Mouse (Mus musculus) forebrain, embryonic 16.5 days (tissue): ENCODE data around the gene Frmd5. TPM values are rescaled to one million over a fixed set of nuclear protein-coding genes. Genes with fewer than 3 reads are reported as not detected.
A peak's percentile ranks its signal among the peaks of the same experiment; 100 is the strongest.
"Not testable (repeated sequence)": the region's sequence is repeated elsewhere in the genome, so short reads cannot be mapped to it uniquely, and the experiment has no call there.

Experiments
- ATAC-seq: fragments of 200-750 bp; cut with Nextera tagmentation; 2 replicates; pipeline ENCODE4 v1.8.0; 2017; ENCODE audit warnings: mild to moderate bottlenecking, moderate library complexity
- H3K27ac ChIP-seq: fragments of 300-500 bp; sonication (generic); 2 replicates; pipeline ENCODE4 v1.5.1; 2014; ENCODE audit warnings: low read length, control low read depth
- H3K27me3 ChIP-seq: fragments of 300-500 bp; sonication (generic); replicated peaks from 2 replicates; pipeline ENCODE4 v1.6.1; 2014; ENCODE audit warnings: low read length; ENCODE audit not compliant: control insufficient read depth, insufficient read depth
- H3K36me3 ChIP-seq: fragments of 300-500 bp; sonication (generic); 2 replicates; pipeline ENCODE4 v1.6.1; 2014; ENCODE audit not compliant: control insufficient read depth, insufficient read depth
- H3K4me1 ChIP-seq: fragments of 300-500 bp; sonication (generic); replicated peaks from 2 replicates; pipeline ENCODE4 v1.6.1; 2014; ENCODE audit warnings: low read length; ENCODE audit not compliant: control insufficient read depth, insufficient read depth
- H3K4me2 ChIP-seq: fragments of 300-500 bp; sonication (generic); 2 replicates; pipeline ENCODE4 v1.6.1; 2014; ENCODE audit warnings: mild to moderate bottlenecking, low read length, control low read depth
- H3K4me3 ChIP-seq: fragments of 300-500 bp; sonication (generic); replicated peaks from 2 replicates; pipeline ENCODE4 v1.5.1; 2014; ENCODE audit warnings: mild to moderate bottlenecking, low read length, control low read depth
- H3K9ac ChIP-seq: fragments of 300-500 bp; sonication (generic); replicated peaks from 2 replicates; pipeline ENCODE4 v1.6.1; 2014; ENCODE audit warnings: low read depth, low read length, control low read depth
- H3K9me3 ChIP-seq: fragments of 300-500 bp; sonication (generic); 2 replicates; pipeline ENCODE4 v1.6.1; 2016; ENCODE audit warnings: low read length; ENCODE audit not compliant: control insufficient read depth
- WGBS: fragments of 180-500 bp; shearing (Covaris S2); extraction: QIAGEN DNeasy Blood & Tissue Kit; methylation state at CpG from one replicate; pipeline ENCODE4 v1.1.7; 2014; 5-methylcytosine and 5-hydroxymethylcytosine counted together
- polyA plus RNA-seq: library from polyadenylated mRNA; unstranded; fragments of >200 nt; fragmentation: Nextera tagmentation; extraction: Ambion mirVana; gene quantifications from 2 replicates; pipeline ENCODE4 v1.2.1, GENCODE M21; 2015

The Frmd5 gene
- polyA plus RNA-seq, 1 experiment from 2014 or later, result 34.9 TPM

- H3K9me3 ChIP-seq, result no peaks in the 10 kb centered on the region
- H3K27me3 ChIP-seq, result no peaks in the 10 kb centered on the region
- no peak overlapping the region for H3K4me3 ChIP-seq
- WGBS, result 35% methylated on average over 2 of the region's 2 CpGs
- no peak overlapping the region for H3K9ac ChIP-seq
- H3K36me3 ChIP-seq, result no peaks in the 10 kb centered on the region
- H3K4me2 ChIP-seq, result no peak overlapping the region
- H3K27ac ChIP-seq, result 0 out of 2 replicates have a peak overlapping the region, but pooled peaks have one; percentile 7
- peak; percentile 61; the same call in 1 of the 2 replicates for ATAC-seq
- peaks cover 3% of the 10 kb centered on the region; the same call in 1 of the 2 replicates for H3K4me1 ChIP-seq
Observed at GRCm38 (mm10) chr2:121826189-121826588, 19.3 kb upstream of the Frmd5 start.

- Histone ChIP-seq H3K36me3 (no peaks in the 10 kb centered on the region), H3K4me1 (peaks cover 3% of the 10 kb centered on the region; the same call in 1 of the 2 replicates), H3K27me3 (no peaks in the 10 kb centered on the region), H3K27ac (no peak overlapping the region), H3K9ac (no peak overlapping the region), H3K4me2 (no peak overlapping the region), H3K4me3 (no peak overlapping the region), H3K9me3 (no peaks in the 10 kb centered on the region)
- 71% methylated on average over 5 of the region's 5 CpGs for WGBS
- ATAC-seq, result no peak
Observed at GRCm38 (mm10) chr2:121824653-121825052, 17.8 kb upstream of the Frmd5 start.

GRCm38 (mm10) chr2:121821787-121822186 lies 14.9 kb upstream of the Frmd5 start:
- no peak overlapping the region for H3K9ac ChIP-seq
- no peak overlapping the region for H3K4me3 ChIP-seq
- H3K27me3 ChIP-seq, result no peaks in the 10 kb centered on the region
- H3K9me3 ChIP-seq, result no peaks in the 10 kb centered on the region
- no peak overlapping the region for H3K4me2 ChIP-seq
- no peaks in the 10 kb centered on the region for H3K4me1 ChIP-seq
- H3K27ac ChIP-seq, result no peak overlapping the region
- no peaks in the 10 kb centered on the region for H3K36me3 ChIP-seq
- 87% methylated on average over 7 of the region's 7 CpGs for WGBS
- ATAC-seq, result no peak

GRCm38 (mm10) chr2:121810876-121811275 lies 4.0 kb upstream of the Frmd5 start:
- not testable (repeated sequence) for H3K4me2 ChIP-seq, H3K9ac ChIP-seq, H3K9me3 ChIP-seq, ATAC-seq, H3K27me3 ChIP-seq, H3K4me3 ChIP-seq, H3K4me1 ChIP-seq, H3K27ac ChIP-seq, H3K36me3 ChIP-seq
- WGBS, result 91% methylated on average over 6 of the region's 6 CpGs

- ATAC-seq, result no peak
- WGBS, result 83% methylated on average over 3 of the region's 3 CpGs
Observed at GRCm38 (mm10) chr2:121809126-121809525, 2.2 kb upstream of the Frmd5 start.

GRCm38 (mm10) chr2:121806171-121806943 lies 530 bp downstream of the Frmd5 start:
- Histone ChIP-seq H3K9ac (peak overlapping the region; percentile 94), H3K4me2 (peak overlapping the region; percentile 71), H3K4me3 (peak overlapping the region; percentile 82), H3K27me3 (no peaks in the 10 kb centered on the region), H3K9me3 (no peaks in the 10 kb centered on the region), H3K36me3 (no peaks in the 10 kb centered on the region), H3K27ac (peak overlapping the region; percentile 97), H3K4me1 (peaks cover 21% of the 10 kb centered on the region)
- ATAC-seq, result peak; percentile 79
- under 1% methylated on average over 88 of the region's 90 CpGs for WGBS

More at GRCm38 (mm10) chr2:121809126-121809525, 2.2 kb upstream of the Frmd5 start:
- Histone ChIP-seq H3K4me2 (no peak overlapping the region), H3K9me3 (no peaks in the 10 kb centered on the region), H3K27me3 (no peaks in the 10 kb centered on the region), H3K27ac (no peak overlapping the region), H3K36me3 (no peaks in the 10 kb centered on the region), H3K4me3 (no peak overlapping the region), H3K9ac (no peak overlapping the region), H3K4me1 (peaks cover 10% of the 10 kb centered on the region)

GRCm38 (mm10) chr2:121799051-121799450 lies 7.8 kb downstream of the Frmd5 start:
- Histone ChIP-seq H3K4me2 (no peak overlapping the region), H3K4me3 (no peak overlapping the region), H3K9ac (no peak overlapping the region), H3K9me3 (no peaks in the 10 kb centered on the region), H3K27ac (no peak overlapping the region), H3K27me3 (no peaks in the 10 kb centered on the region), H3K4me1 (peaks cover 16% of the 10 kb centered on the region), H3K36me3 (no peaks in the 10 kb centered on the region)
- ATAC-seq, result no peak
- 23% methylated on average over 7 of the region's 7 CpGs for WGBS

- no peak overlapping the region for H3K4me2 ChIP-seq
- ATAC-seq, result peak; percentile 66; the same call in 1 of the 2 replicates
- H3K27ac ChIP-seq, result no peak overlapping the region
- H3K4me3 ChIP-seq, result no peak overlapping the region
- peaks cover 5% of the 10 kb centered on the region; the same call in 1 of the 2 replicates for H3K4me1 ChIP-seq
- no peaks in the 10 kb centered on the region for H3K9me3 ChIP-seq
- no peaks in the 10 kb centered on the region for H3K36me3 ChIP-seq
- no peaks in the 10 kb centered on the region for H3K27me3 ChIP-seq
- WGBS, result 60% methylated on average over 6 of the region's 6 CpGs
- no peak overlapping the region for H3K9ac ChIP-seq
Observed at GRCm38 (mm10) chr2:121795995-121796394, 10.9 kb downstream of the Frmd5 start.

GRCm38 (mm10) chr2:121789777-121790176 lies 17.1 kb downstream of the Frmd5 start:
- no peak for ATAC-seq
- no peaks in the 10 kb centered on the region for H3K36me3 ChIP-seq
- no peaks in the 10 kb centered on the region for H3K4me1 ChIP-seq
- H3K4me3 ChIP-seq, result no peak overlapping the region
- no peak overlapping the region for H3K27ac ChIP-seq
- no peaks in the 10 kb centered on the region for H3K27me3 ChIP-seq
- H3K4me2 ChIP-seq, result no peak overlapping the region
- no peaks in the 10 kb centered on the region for H3K9me3 ChIP-seq
- H3K9ac ChIP-seq, result no peak overlapping the region
